Mouse (Mus musculus) limb, embryonic 13.5 days (tissue): ENCODE results near the gene Olfr124. TPM values are rescaled to one million over a fixed set of nuclear protein-coding genes. Genes with fewer than 3 reads are reported as not detected.

Experiments
- ATAC-seq: fragments of 200-750 bp; cut with Nextera tagmentation; 2 replicates; pipeline ENCODE4 v1.8.0; 2017; ENCODE audit warnings: low read depth, moderate number of reproducible peaks, moderate TSS enrichment; ENCODE audit not compliant: low FRiP score
- H3K27ac ChIP-seq: fragments of 300-500 bp; sonication (generic); 2 replicates; pipeline ENCODE4 v1.5.1; 2015; ENCODE audit warnings: inconsistent platforms, mild to moderate bottlenecking, moderate library complexity
- H3K27me3 ChIP-seq: fragments of 300-500 bp; sonication (generic); 2 replicates; pipeline ENCODE4 v1.6.1; 2015; ENCODE audit warnings: mild to moderate bottlenecking, inconsistent platforms
- H3K36me3 ChIP-seq: fragments of 300-500 bp; sonication (generic); 2 replicates; pipeline ENCODE4 v1.6.1; 2015; ENCODE audit warnings: inconsistent platforms, mild to moderate bottlenecking, moderate library complexity
- H3K4me1 ChIP-seq: fragments of 300-500 bp; sonication (generic); 2 replicates; pipeline ENCODE4 v1.6.1; 2015; ENCODE audit warnings: inconsistent platforms
- H3K4me2 ChIP-seq: fragments of 300-500 bp; sonication (generic); replicated peaks from 2 replicates; pipeline ENCODE4 v1.6.1; 2015; ENCODE audit warnings: inconsistent platforms, mild to moderate bottlenecking, moderate library complexity
- H3K4me3 ChIP-seq: fragments of 300-500 bp; sonication (generic); 2 replicates; pipeline ENCODE4 v1.5.1; 2015; ENCODE audit warnings: moderate library complexity, mild to moderate bottlenecking, inconsistent platforms
- H3K9ac ChIP-seq: fragments of 300-500 bp; sonication (generic); 2 replicates; pipeline ENCODE4 v1.6.1; 2015; ENCODE audit warnings: mild to moderate bottlenecking, inconsistent platforms
- H3K9me3 ChIP-seq: fragments of 300-500 bp; sonication (generic); 2 replicates; pipeline ENCODE4 v1.6.1; 2016; ENCODE audit warnings: inconsistent platforms
- WGBS: fragments of 180-500 bp; shearing (Covaris S2); methylation state at CpG from one replicate; pipeline ENCODE4 v1.1.7; 2015; 5-methylcytosine and 5-hydroxymethylcytosine counted together
- polyA plus RNA-seq: library from polyadenylated mRNA; unstranded; fragments of >200 nt; fragmentation: Nextera tagmentation; extraction: Ambion mirVana; gene quantifications from 2 replicates; pipeline ENCODE4 v1.2.1, GENCODE M21; 2015

Olfr124 gene
- not detected in 2 replicates for polyA plus RNA-seq

- WGBS = 78% methylated on average over 3 of the region's 3 CpGs
- ATAC-seq = no peak
- H3K27me3 ChIP-seq = no peaks in the 10 kb centered on the region
- H3K9me3 ChIP-seq = no peaks in the 10 kb centered on the region
- H3K9ac ChIP-seq = no peak within 1 kb of the TSS
- H3K4me1 ChIP-seq = no peaks in the 10 kb centered on the region
- H3K36me3 ChIP-seq = no peaks in the 10 kb centered on the region
- H3K27ac ChIP-seq = no peak within 1 kb of the TSS
- no peak within 1 kb of the TSS for H3K4me3 ChIP-seq
- no peak within 1 kb of the TSS for H3K4me2 ChIP-seq
Observed at GRCm38 (mm10) chr17:37799588-37799987, at the start of gene Olfr124. Gene Olfr124 (plus strand): TSS chr17:37799888.

DNA sequence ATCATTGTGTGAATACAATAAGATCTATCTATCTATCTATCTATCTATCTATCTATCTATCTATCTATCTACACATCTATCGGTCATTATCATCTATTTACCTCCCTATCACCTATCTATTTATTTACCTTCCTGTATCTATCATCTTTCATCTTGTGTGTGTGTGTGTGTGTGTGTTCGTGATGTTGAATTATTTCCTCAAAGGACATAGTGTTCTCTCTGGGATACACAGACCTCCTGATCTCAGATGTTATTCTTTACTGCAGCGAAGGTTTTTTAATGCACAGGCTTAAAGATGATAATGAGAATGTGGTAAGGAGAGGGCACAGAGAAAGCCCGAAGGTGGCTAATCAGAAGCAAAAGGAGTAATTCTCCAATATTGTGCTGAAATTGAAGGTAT lies 31.4 kb upstream of the Olfr124 start, which contains the start of gene Olfr122:
Olfr122 (plus strand) TSS at position 301 of the 400 bp plus-strand sequence.
- ATAC-seq = no peak
- Histone ChIP-seq H3K36me3 (no peaks in the 10 kb centered on the region), H3K9me3 (0 out of 2 replicates have a peak, but pooled peaks cover 5% of the 10 kb centered on the region), H3K4me1 (no peaks in the 10 kb centered on the region), H3K4me2 (no peak within 1 kb of the TSS), H3K9ac (no peak within 1 kb of the TSS), H3K27ac (no peak within 1 kb of the TSS), H3K27me3 (no peaks in the 10 kb centered on the region), H3K4me3 (no peak within 1 kb of the TSS)
- 84% methylated on average over 4 of the region's 4 CpGs for WGBS

DNA sequence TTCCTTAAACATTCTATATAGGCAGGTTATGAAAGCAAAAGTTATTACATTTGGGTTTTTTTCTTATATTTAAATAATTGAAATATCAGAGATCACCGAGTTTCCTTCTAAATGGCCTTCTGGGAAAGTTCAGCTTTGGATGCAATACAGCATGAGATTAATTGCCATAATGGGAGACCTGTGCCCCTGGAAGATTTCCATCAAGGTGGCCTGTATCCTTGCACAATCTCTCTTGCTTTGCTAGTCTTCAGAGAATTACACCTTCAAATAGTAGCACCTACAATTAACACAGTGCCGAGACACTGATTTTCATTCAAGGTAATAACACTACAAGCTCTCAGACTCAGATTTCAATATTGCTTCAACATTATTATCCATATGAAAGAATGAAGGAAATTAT lies 6.5 kb upstream of the Olfr124 start, which contains the start of gene Olfr123:
Olfr123 (plus strand) TSS at position 301 of the 400 bp plus-strand sequence.
- no peaks in the 10 kb centered on the region for H3K27me3 ChIP-seq
- H3K4me2 ChIP-seq = no peak within 1 kb of the TSS
- H3K27ac ChIP-seq = no peak within 1 kb of the TSS
- no peaks in the 10 kb centered on the region for H3K36me3 ChIP-seq
- ATAC-seq = no peak
- H3K9ac ChIP-seq = no peak within 1 kb of the TSS
- H3K4me3 ChIP-seq = no peak within 1 kb of the TSS
- H3K9me3 ChIP-seq = no peaks in the 10 kb centered on the region; the same call in 1 of the 2 replicates
- no peaks in the 10 kb centered on the region for H3K4me1 ChIP-seq
- 84% methylated on average over 2 of the region's 2 CpGs for WGBS

DNA sequence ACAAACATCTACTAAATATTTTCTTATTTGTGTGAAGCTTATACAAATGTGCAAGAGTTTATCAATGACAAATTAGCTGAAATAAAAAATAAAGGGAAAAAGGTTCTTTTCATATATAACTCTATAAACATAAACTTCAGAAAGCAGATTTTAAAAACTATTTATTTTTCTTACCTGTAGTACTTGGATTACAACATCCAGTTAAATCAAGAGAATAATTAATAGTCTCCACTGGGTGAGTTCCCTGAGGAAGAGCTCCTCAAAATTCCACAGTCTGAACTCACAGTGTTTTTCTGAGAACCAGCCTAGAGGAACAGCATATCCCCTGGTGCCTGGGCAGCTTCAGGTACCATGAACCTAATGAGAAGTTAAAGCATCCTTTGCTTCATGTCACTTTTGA lies 33.0 kb downstream of the Olfr124 start, which contains the start of gene Olfr125:
Olfr125 (plus strand) TSS at position 301 of the 400 bp plus-strand sequence.
- Histone ChIP-seq H3K9me3 (no peaks in the 10 kb centered on the region), H3K27me3 (no peaks in the 10 kb centered on the region), H3K9ac (no peak within 1 kb of the TSS), H3K4me1 (no peaks in the 10 kb centered on the region), H3K4me2 (no peak within 1 kb of the TSS), H3K27ac (no peak within 1 kb of the TSS), H3K36me3 (no peaks in the 10 kb centered on the region), H3K4me3 (no peak within 1 kb of the TSS)
- ATAC-seq = no peak

GRCm38 (mm10) chr17:37847183-37847582 lies 47.5 kb downstream of the Olfr124 start, which contains the start of gene Olfr126:
Gene Olfr126 (plus strand): TSS chr17:37847483.
- no peaks in the 10 kb centered on the region for H3K36me3 ChIP-seq
- H3K4me3 ChIP-seq = no peak within 1 kb of the TSS
- no peak within 1 kb of the TSS for H3K4me2 ChIP-seq
- no peak within 1 kb of the TSS for H3K9ac ChIP-seq
- H3K27ac ChIP-seq = no peak within 1 kb of the TSS
- no peak for ATAC-seq
- H3K27me3 ChIP-seq = no peaks in the 10 kb centered on the region
- H3K4me1 ChIP-seq = no peaks in the 10 kb centered on the region
- H3K9me3 ChIP-seq = no peaks in the 10 kb centered on the region

Other genes starting within 250 kb of the Olfr124 start
- not detected in 2 replicates for gene Olfr112, start 230.4 kb upstream of the Olfr124 start, polyA plus RNA-seq
- gene Olfr113, start 222.2 kb upstream of the Olfr124 start, polyA plus RNA-seq = not detected in 2 replicates
- gene Olfr114, start 207.1 kb upstream of the Olfr124 start, polyA plus RNA-seq = not detected in 2 replicates
- gene Olfr115, start 172.8 kb upstream of the Olfr124 start, polyA plus RNA-seq = not detected in 2 replicates
- gene Olfr116, start 172.7 kb upstream of the Olfr124 start, polyA plus RNA-seq = not detected in 2 replicates
- not detected in 2 replicates for gene Olfr117, start 136.1 kb upstream of the Olfr124 start, polyA plus RNA-seq
- not detected in 2 replicates for gene Olfr118, start 132.9 kb upstream of the Olfr124 start, polyA plus RNA-seq
- not detected in 2 replicates for gene Olfr119, start 103.3 kb upstream of the Olfr124 start, polyA plus RNA-seq
- gene Olfr120, start 78.1 kb upstream of the Olfr124 start, polyA plus RNA-seq = not detected in 2 replicates
- gene Olfr121, start 51.0 kb upstream of the Olfr124 start, polyA plus RNA-seq = not detected in 2 replicates
- not detected in 2 replicates for gene Olfr122, start 31.3 kb upstream of the Olfr124 start, polyA plus RNA-seq
- not detected in 2 replicates for gene Olfr123, start 6.4 kb upstream of the Olfr124 start, polyA plus RNA-seq
- not detected in 2 replicates for gene Olfr125, start 33.1 kb downstream of the Olfr124 start, polyA plus RNA-seq
- not detected in 2 replicates for gene Olfr126, start 47.6 kb downstream of the Olfr124 start, polyA plus RNA-seq
- gene Olfr127, start 100.5 kb downstream of the Olfr124 start, polyA plus RNA-seq = not detected in 2 replicates
- gene Olfr128, start 120.7 kb downstream of the Olfr124 start, polyA plus RNA-seq = not detected in 2 replicates
- gene Olfr761, start 153.2 kb downstream of the Olfr124 start, polyA plus RNA-seq = not detected in 2 replicates